Mouse (Mus musculus) ES-Bruce4 (cell line): ENCODE data around the gene Gm44805.

ENCODE experiments used
- CTCF ChIP-seq: IDR thresholded peaks from one replicate; pipeline ENCODE4 v1.8.1; 2011; ENCODE audit warnings: low read depth, low read length
- POLR2A ChIP-seq: IDR thresholded peaks from one replicate; pipeline ENCODE4 v1.8.1; 2011; ENCODE audit warnings: low read length; ENCODE audit not compliant: insufficient read depth

GRCm38 (mm10) chr7:19632275-19632674 lies 48.9 kb downstream of the Gm44805 start:
- TF ChIP-seq POLR2A: no peak
- no peak for TF ChIP-seq CTCF
